Mouse (Mus musculus) liver, adult 2 months (tissue): ENCODE measurements around the gene Nudt3.

Experiments used
- CTCF ChIP-seq: fragments of 200-500 bp; IDR thresholded peaks from 2 replicates; pipeline ENCODE4 v1.5.1; 2011; ENCODE audit warnings: low read depth, low read length, control low read depth
- POLR2A ChIP-seq: fragments of 200-500 bp; IDR thresholded peaks from 2 replicates; pipeline ENCODE4 v1.6.1; 2011; ENCODE audit warnings: low read length, control low read depth; ENCODE audit not compliant: insufficient read depth; ENCODE audit errors: extremely low read depth

DNA sequence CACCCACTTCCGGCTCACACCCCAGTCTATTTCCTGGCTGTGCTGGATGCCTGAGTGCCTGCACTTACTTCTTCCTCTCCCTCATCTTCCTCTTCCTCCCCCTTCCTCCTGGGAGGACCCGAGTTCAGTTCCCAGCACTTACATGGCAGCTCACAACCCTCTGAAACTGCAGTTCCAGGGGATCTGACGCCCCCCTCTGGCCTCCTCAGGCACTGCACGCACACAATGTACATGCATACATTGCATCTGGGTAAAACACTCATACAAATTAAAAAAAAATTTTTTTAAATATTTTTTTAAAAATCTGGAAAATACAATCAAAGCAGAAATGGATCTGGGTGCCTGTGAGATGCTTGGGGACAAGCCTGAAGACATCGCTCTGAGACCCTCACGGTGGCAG lies 48.4 kb upstream of the Nudt3 start:
- no peak for TF ChIP-seq POLR2A
- no peak; the same call in 1 of the 2 replicates for TF ChIP-seq CTCF
